Mouse (Mus musculus) liver, embryonic 14.5 days (tissue): ENCODE data around the gene Map3k7cl. TPM values are rescaled to one million over a fixed set of nuclear protein-coding genes. Genes with fewer than 3 reads are reported as not detected.

ENCODE experiments used
- ATAC-seq: fragments of 200-750 bp; cut with Nextera tagmentation; 2 replicates; pipeline ENCODE4 v1.8.0; 2017; ENCODE audit warnings: moderate number of reproducible peaks, mild to moderate bottlenecking, moderate library complexity; ENCODE audit not compliant: insufficient read depth
- DNase-seq, 3 experiments: peaks; one replicate each; pipeline ENCODE4 v3.0.0-alpha.2; 2012 to 2013; ENCODE audit warnings: low read depth in 3 of 3, low spot score in 3 of 3
- H3K27ac ChIP-seq: fragments of 300-500 bp; sonication (generic); 2 replicates; pipeline ENCODE4 v1.5.1; 2014; ENCODE audit warnings: moderate library complexity, mild to moderate bottlenecking, control low read depth, inconsistent platforms
- H3K27me3 ChIP-seq: fragments of 300-500 bp; sonication (generic); 2 replicates; pipeline ENCODE4 v1.6.1; 2014; ENCODE audit warnings: mild to moderate bottlenecking, low read length, moderate library complexity; ENCODE audit not compliant: control insufficient read depth, insufficient read depth
- H3K36me3 ChIP-seq: fragments of 300-500 bp; sonication (generic); replicated peaks from 2 replicates; pipeline ENCODE4 v1.6.1; 2014; ENCODE audit warnings: low read depth; ENCODE audit not compliant: control insufficient read depth, insufficient read depth
- H3K4me1 ChIP-seq, 2 experiments: fragments of 200-500 bp in 1 of 2; fragments of 300-500 bp in 1 of 2; sonication (generic) in 1 of 2; replicated peaks; 2 replicates each; pipeline ENCODE4 v1.6.1; 2012 to 2014; ENCODE audit warnings: antibody characterized with exemption in 1 of 2, inconsistent platforms in 1 of 2, low read length in 1 of 2; ENCODE audit not compliant: control insufficient read depth in 2 of 2, insufficient read depth in 2 of 2
- H3K4me2 ChIP-seq: fragments of 300-500 bp; sonication (generic); 2 replicates; pipeline ENCODE4 v1.6.1; 2014; ENCODE audit warnings: low read depth, mild to moderate bottlenecking, control low read depth, moderate library complexity
- H3K4me3 ChIP-seq, 2 experiments: fragments of 200-500 bp in 1 of 2; fragments of 300-500 bp in 1 of 2; sonication (generic) in 1 of 2; 2 replicates each; pipeline ENCODE4 v1.5.1; 2012 to 2014; ENCODE audit warnings: low read depth in 2 of 2, low read length in 2 of 2, mild to moderate bottlenecking in 2 of 2, control low read depth in 1 of 2, inconsistent platforms in 1 of 2, moderate library complexity in 1 of 2; ENCODE audit not compliant: insufficient read depth in 1 of 2
- H3K9ac ChIP-seq: fragments of 300-500 bp; sonication (generic); replicated peaks from 2 replicates; pipeline ENCODE4 v1.6.1; 2014; ENCODE audit warnings: mild to moderate bottlenecking, control low read depth, moderate library complexity
- H3K9me3 ChIP-seq: fragments of 300-500 bp; sonication (generic); 2 replicates; pipeline ENCODE4 v1.6.1; 2016; ENCODE audit warnings: low read length, mixed read lengths; ENCODE audit not compliant: control insufficient read depth
- CTCF ChIP-seq: IDR thresholded peaks from 2 replicates; pipeline ENCODE4 v1.5.1; 2016; ENCODE audit warnings: antibody characterized with exemption, low read depth, control low read depth
- EP300 ChIP-seq: IDR thresholded peaks from 2 replicates; pipeline ENCODE4 v1.6.1; 2016; ENCODE audit warnings: antibody characterized with exemption, low read depth
- WGBS: fragments of 180-500 bp; shearing (Covaris S2); extraction: QIAGEN DNeasy Blood & Tissue Kit; methylation state at CpG from one replicate; pipeline ENCODE4 v1.1.7; 2014; ENCODE audit not compliant: insufficient replicate concordance; 5-methylcytosine and 5-hydroxymethylcytosine counted together
- polyA plus RNA-seq, 2 experiments: library from polyadenylated mRNA; depleted of rRNA in 1 of 2; stranded (reverse) in 1 of 2; unstranded in 1 of 2; fragments of >200 nt; fragmentation: Nextera tagmentation in 1 of 2; extraction: Ambion mirVana in 1 of 2; gene quantifications; 2 replicates each; pipeline versions ENCODE4 v1.2.1 to v1.2.3; 2012 to 2014

Map3k7cl gene
- polyA plus RNA-seq, 2 experiments = 0.13 TPM; not detected in 1

GRCm38 (mm10) chr16:87617377-87617776 is 64.2 kb downstream of the Map3k7cl start:
- no peak for DNase-seq
- Histone ChIP-seq H3K27ac (no peak overlapping the region), H3K36me3 (no peaks in the 10 kb centered on the region), H3K9ac (no peak overlapping the region), H3K9me3 (no peaks in the 10 kb centered on the region), H3K27me3 (no peaks in the 10 kb centered on the region), H3K4me3 (no peak overlapping the region), H3K4me2 (no peak overlapping the region), H3K4me1 (peaks cover 0 to 1% of the 10 kb centered on the region in 2 experiments; a peak in 1 of 4 replicates)
- 60% methylated on average over 6 of the region's 6 CpGs for WGBS
- no peak for ATAC-seq
- TF ChIP-seq EP300 = no peak
- no peak for TF ChIP-seq CTCF

DNA sequence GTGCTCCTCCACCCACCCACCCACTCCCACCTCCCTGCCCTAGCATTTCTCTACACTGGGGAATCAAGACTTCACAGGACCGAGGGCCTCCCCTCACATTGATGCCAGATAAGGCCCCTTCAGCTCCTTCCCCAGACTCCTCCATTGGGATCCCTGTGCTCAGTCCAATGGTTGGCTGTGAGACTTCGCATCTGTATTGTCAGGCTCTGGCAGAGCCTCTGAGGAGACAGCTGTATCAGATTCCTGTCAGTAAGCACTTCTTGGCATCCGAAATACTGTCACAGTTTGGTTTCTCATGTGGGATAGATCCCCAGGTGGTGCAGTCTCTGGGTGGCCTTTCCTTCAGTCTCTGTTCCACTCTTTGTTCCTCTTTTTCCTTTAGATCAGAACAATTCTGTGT is 68.1 kb downstream of the Map3k7cl start:
- no peaks in the 10 kb centered on the region for H3K36me3 ChIP-seq
- no peaks in the 10 kb centered on the region for H3K4me1 ChIP-seq
- TF ChIP-seq CTCF (no peak), EP300 (no peak)
- H3K9ac ChIP-seq = no peak overlapping the region
- H3K27ac ChIP-seq = no peak overlapping the region
- 61% methylated on average over 3 of the region's 3 CpGs for WGBS
- H3K4me2 ChIP-seq = no peak overlapping the region
- H3K27me3 ChIP-seq = no peaks in the 10 kb centered on the region
- DNase-seq (no peak), ATAC-seq (no peak)
- H3K4me3 ChIP-seq = no peak overlapping the region
- H3K9me3 ChIP-seq = no peaks in the 10 kb centered on the region; the same call in 1 of the 2 replicates

GRCm38 (mm10) chr16:87623881-87624280 is 70.8 kb downstream of the Map3k7cl start:
- 59% methylated on average over 5 of the region's 5 CpGs for WGBS
- ATAC-seq (no peak), DNase-seq (no peak)
- no peak overlapping the region for H3K4me2 ChIP-seq
- peaks cover 3% of the 10 kb centered on the region for H3K9me3 ChIP-seq
- no peaks in the 10 kb centered on the region for H3K27me3 ChIP-seq
- H3K27ac ChIP-seq = no peak overlapping the region
- H3K4me3 ChIP-seq = no peak overlapping the region
- no peak for TF ChIP-seq CTCF
- TF ChIP-seq EP300 = no peak
- H3K36me3 ChIP-seq = no peaks in the 10 kb centered on the region
- H3K9ac ChIP-seq = no peak overlapping the region
- no peaks in the 10 kb centered on the region for H3K4me1 ChIP-seq

- H3K27ac ChIP-seq = no peak overlapping the region
- peaks cover 3% of the 10 kb centered on the region for H3K9me3 ChIP-seq
- no peaks in the 10 kb centered on the region for H3K27me3 ChIP-seq
- no peak overlapping the region for H3K9ac ChIP-seq
- no peak overlapping the region for H3K4me2 ChIP-seq
- H3K4me3 ChIP-seq = no peak overlapping the region
- TF ChIP-seq CTCF (no peak), EP300 (no peak)
- H3K36me3 ChIP-seq = no peaks in the 10 kb centered on the region
- ATAC-seq = no peak
- 48% methylated on average over 2 of the region's 2 CpGs for WGBS
- no peak for DNase-seq
- no peaks in the 10 kb centered on the region for H3K4me1 ChIP-seq
Measured at GRCm38 (mm10) chr16:87624937-87625336, 71.8 kb downstream of the Map3k7cl start.

DNA sequence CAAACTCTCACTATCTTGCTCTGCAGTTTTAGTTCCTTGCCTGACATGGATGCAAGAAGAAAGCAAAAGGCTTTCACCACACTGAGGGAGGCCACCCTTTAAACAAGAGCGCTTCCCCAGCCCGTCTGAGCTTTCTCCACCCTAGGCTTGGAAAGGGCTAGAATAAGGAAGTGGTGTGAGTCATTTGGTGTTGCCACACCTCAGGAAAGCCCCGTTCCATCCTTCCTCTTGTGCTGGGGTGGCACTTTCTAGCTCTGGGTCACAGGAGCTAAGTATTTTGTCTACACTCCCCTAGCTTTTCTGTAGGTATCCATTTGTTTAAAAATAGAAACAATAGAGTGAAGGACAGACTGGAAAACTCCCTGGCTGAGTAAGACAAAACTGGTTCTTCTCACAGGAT is 72.2 kb downstream of the Map3k7cl start:
- 16% methylated on average over 3 of the region's 3 CpGs for WGBS
- Histone ChIP-seq H3K27me3 (no peaks in the 10 kb centered on the region), H3K4me1 (no peaks in the 10 kb centered on the region), H3K4me2 (no peak overlapping the region), H3K27ac (no peak overlapping the region), H3K4me3 (no peak overlapping the region), H3K9me3 (peaks cover 3% of the 10 kb centered on the region), H3K9ac (no peak overlapping the region), H3K36me3 (no peaks in the 10 kb centered on the region)
- peak; percentile 19 to 38 (median 26) for DNase-seq
- TF ChIP-seq EP300 = no peak
- ATAC-seq = peak; percentile 43; the same call in 1 of the 2 replicates

- no peak overlapping the region for H3K4me2 ChIP-seq
- H3K9ac ChIP-seq = no peak overlapping the region
- H3K36me3 ChIP-seq = no peaks in the 10 kb centered on the region
- H3K9me3 ChIP-seq = peaks cover 3% of the 10 kb centered on the region
- 83% methylated on average over 8 of the region's 8 CpGs for WGBS
- DNase-seq = no peak
- H3K4me3 ChIP-seq = no peak overlapping the region
- H3K27ac ChIP-seq = no peak overlapping the region
- H3K27me3 ChIP-seq = no peaks in the 10 kb centered on the region
- TF ChIP-seq CTCF (no peak), EP300 (no peak)
- ATAC-seq = no peak
- H3K4me1 ChIP-seq = no peaks in the 10 kb centered on the region
Measured at GRCm38 (mm10) chr16:87625816-87626215, 72.7 kb downstream of the Map3k7cl start.
